Mouse (Mus musculus): Measurements from ENCODE around the gene Barhl2. TPM values are rescaled to one million over a fixed set of nuclear protein-coding genes. Genes with fewer than 3 reads are reported as not detected.

The Barhl2 gene
- polyA plus RNA-seq (2014; fragmentation: Illumina TruSeq; extraction: RNeasy Lipid Tissue Mini Kit (QIAGEN cat#74804); ENCODE audit: low read depth, low replicate concordance): not detected

DNA sequence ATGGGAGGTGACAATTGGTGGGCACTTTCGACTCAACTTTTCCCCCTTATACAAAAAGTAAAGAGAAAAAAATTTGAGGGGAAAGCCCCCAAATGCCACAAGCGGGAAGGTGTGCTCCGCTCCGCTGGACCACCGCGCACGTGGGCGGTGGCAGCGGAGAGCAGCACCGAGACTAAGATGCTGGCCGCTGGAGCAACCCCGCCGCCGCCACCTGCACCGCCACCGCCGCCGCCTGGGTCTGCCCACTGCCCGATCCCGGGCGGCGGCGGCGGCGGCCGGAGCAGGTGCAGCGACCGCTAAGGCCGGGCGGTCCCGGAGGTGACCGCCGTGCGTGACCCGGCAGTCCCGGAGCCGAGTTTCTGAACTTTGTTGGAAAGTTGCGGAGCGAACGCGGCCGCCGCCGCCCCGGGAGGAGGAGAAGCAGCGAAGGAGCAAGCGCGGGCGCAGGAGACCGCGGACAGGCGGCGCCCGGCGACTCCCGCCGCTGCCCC lies at the start of gene Barhl2:
TSS of gene Barhl2 (minus strand) at position 181 of the 491 bp plus-strand sequence.

Other genes with a start within 250 kb of the Barhl2 start
- gene Gm17304, start 150.9 kb upstream of the Barhl2 start, polyA plus RNA-seq (2014; fragmentation: Illumina TruSeq; extraction: RNeasy Lipid Tissue Mini Kit (QIAGEN cat#74804); ENCODE audit: low read depth, low replicate concordance): not detected
- gene Zfp644, start 239.1 kb upstream of the Barhl2 start, polyA plus RNA-seq (2014; fragmentation: Illumina TruSeq; extraction: RNeasy Lipid Tissue Mini Kit (QIAGEN cat#74804); ENCODE audit: low read depth, low replicate concordance): 28.3 TPM

Data from liver, adult 10 weeks (tissue).